ENCODE assay signal across 18 mouse cellular contexts in the genomic region with DNA sequence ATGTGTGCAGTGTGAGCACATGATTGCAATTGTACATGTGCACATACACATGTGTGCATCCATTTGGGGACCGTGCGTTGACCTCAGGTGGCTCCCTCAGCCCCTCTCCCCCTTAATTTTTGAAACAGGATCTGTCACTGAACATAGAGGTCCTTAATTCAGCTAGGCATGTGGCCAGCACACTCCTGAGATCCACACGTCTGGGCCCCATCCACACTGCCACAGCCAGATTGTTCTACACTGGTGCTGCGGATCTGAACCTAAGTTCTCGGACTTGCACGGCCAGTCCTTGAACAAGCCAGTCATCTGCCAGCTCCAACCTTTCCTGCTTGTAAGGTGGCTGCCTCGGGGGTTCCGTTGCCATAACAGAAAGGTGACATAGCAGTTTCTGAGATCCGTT. TPM values are rescaled to one million over a fixed set of nuclear protein-coding genes. Genes with fewer than 3 reads are reported as not detected.
DNase-seq lines count a peak whose midpoint lies in the region.
"Had no signal": no experiment of that assay in that cellular context is flagged by ENCODE, and none has a peak within 500 bp of the region (broad histone marks: within the 10 kb centered on the region; RNA-seq: fewer than 3 reads in every experiment).

No protein-coding gene starts in this region.

- H3K4me3 ChIP-seq in heart, embryonic 10.5 days, result no peak overlapping the region

- H3K27me3 ChIP-seq in heart, embryonic 10.5 days (ENCODE audit: insufficient read depth, poor library complexity, severe bottlenecking), result peaks cover 18% of the 10 kb centered on the region

- no peak overlapping the region for H3K27ac ChIP-seq in heart, embryonic 10.5 days

- no peaks in the 10 kb centered on the region for H3K4me1 ChIP-seq in heart, embryonic 10.5 days

- no peaks in the 10 kb centered on the region for H3K9me3 ChIP-seq in heart, embryonic 10.5 days
- H3K9me3 ChIP-seq: G1E had no signal

- DNase-seq in heart, adult 11 months, result peak; percentile 51
- no peak for DNase-seq in heart, postnatal 10 days
- DNase-seq in heart, embryonic 10.5 days (ENCODE audit: low spot score), result peak; percentile 64
- no peak for DNase-seq in heart, adult 8-10 months (ENCODE audit: low spot score)
- DNase-seq: adrenal gland, adult 2 months; adrenal gland, adult 8-10 months; adrenal gland, postnatal 10 days; adrenal gland, postnatal 14 days; adrenal gland, postnatal 25 days; adrenal gland, postnatal 36 days; B cell, adult 2 months; cerebellum, adult 11 months; cerebellum, adult 11-12 months; cerebellum, adult 18-20 months had no signal

- intact Hi-C loops in heart, postnatal 10 days (cut with DNase I), result no loop called here

- H3K36me3 ChIP-seq in heart, embryonic 10.5 days, result no peaks in the 10 kb centered on the region
- H3K36me3 ChIP-seq: G1E had no signal

- 80% methylated on average over 9 of the region's 9 CpGs for WGBS in heart, embryonic 10.5 days

RNA-seq across cellular contexts. Expression of a gene that starts 7.3 kb away (rescaled TPM):
- total RNA-seq in heart, postnatal 10 days (2021), result not detected
- 0.45 and 0.52 TPM in 2 replicates for polyA plus RNA-seq in heart, embryonic 10.5 days (2016; fragmentation: Nextera tagmentation; extraction: Ambion mirVana)
- not detected for total RNA-seq in heart, adult 8-10 months (2022)
- total RNA-seq: CH12.LX, MEL had no signal
- polyA plus RNA-seq: activated CD4-positive, CD25-positive, alpha-beta regulatory T cell, adult 4 months; G1E had no signal

Comparison
In these comparisons a context has a peak if more than half of its experiments do, and no peak if none do; other contexts are left out.
1. DNase-seq: peak in heart, adult 11 months (single experiment) and heart, embryonic 10.5 days (single experiment); none in heart, postnatal 10 days (0 of 2) and heart, adult 8-10 months (single experiment).